Mouse (Mus musculus) heart, embryonic 12.5 days (tissue): ENCODE data around the gene Lcn8. TPM values are rescaled to one million over a fixed set of nuclear protein-coding genes. Genes with fewer than 3 reads are reported as not detected.
"Not testable (repeated sequence)": the region's sequence is repeated elsewhere in the genome, so short reads cannot be mapped to it uniquely, and the experiment has no call there.

ENCODE experiments used
- ATAC-seq: fragments of 200-750 bp; cut with Nextera tagmentation; 2 replicates; pipeline ENCODE4 v1.8.0; 2017; ENCODE audit warnings: moderate TSS enrichment, moderate library complexity; ENCODE audit not compliant: insufficient number of reproducible peaks, low FRiP score
- H3K27ac ChIP-seq: fragments of 300-500 bp; sonication (generic); 2 replicates; pipeline ENCODE4 v1.5.1; 2016; ENCODE audit warnings: mild to moderate bottlenecking, moderate library complexity; ENCODE audit not compliant: poor library complexity, severe bottlenecking
- H3K27me3 ChIP-seq: fragments of 300-500 bp; sonication (generic); replicated peaks from 2 replicates; pipeline ENCODE4 v1.6.1; 2016; ENCODE audit warnings: mild to moderate bottlenecking, moderate library complexity
- H3K36me3 ChIP-seq: fragments of 300-500 bp; sonication (generic); 2 replicates; pipeline ENCODE4 v1.6.1; 2016; ENCODE audit warnings: mild to moderate bottlenecking, moderate library complexity
- H3K4me1 ChIP-seq: fragments of 300-500 bp; sonication (generic); replicated peaks from 2 replicates; pipeline ENCODE4 v1.6.1; 2016; ENCODE audit warnings: mild to moderate bottlenecking
- H3K4me2 ChIP-seq: fragments of 300-500 bp; sonication (generic); 2 replicates; pipeline ENCODE4 v1.6.1; 2016; ENCODE audit warnings: mild to moderate bottlenecking, moderate library complexity
- H3K4me3 ChIP-seq: fragments of 300-500 bp; sonication (generic); 2 replicates; pipeline ENCODE4 v1.5.1; 2016; ENCODE audit warnings: mild to moderate bottlenecking
- H3K9ac ChIP-seq: fragments of 300-500 bp; sonication (generic); 2 replicates; pipeline ENCODE4 v1.6.1; 2016; ENCODE audit warnings: mild to moderate bottlenecking, moderate library complexity
- H3K9me3 ChIP-seq: fragments of 300-500 bp; sonication (generic); replicated peaks from 2 replicates; pipeline ENCODE4 v1.6.1; 2016; ENCODE audit warnings: mild to moderate bottlenecking, moderate library complexity
- whole genome bisulfite sequencing: fragments of 180-500 bp; shearing (Covaris S2); methylation state at CpG from one replicate; pipeline ENCODE4 v1.1.7; 2016; 5-methylcytosine and 5-hydroxymethylcytosine counted together
- polyA plus RNA-seq: library from polyadenylated mRNA; unstranded; fragments of >200 nt; fragmentation: Nextera tagmentation; extraction: Ambion mirVana; gene quantifications from 2 replicates; pipeline ENCODE4 v1.2.1, GENCODE M21; 2016

Gene Lcn8
- polyA plus RNA-seq, 1 experiment from 2014 or later, result not detected

GRCm38 (mm10) chr2:25666516-25666915, 13.6 kb downstream of the Lcn8 start:
- H3K27ac ChIP-seq, result no peak overlapping the region
- no peaks in the 10 kb centered on the region for H3K9me3 ChIP-seq
- WGBS, result 53% methylated on average over 1 of the region's 1 CpGs
- no peak overlapping the region for H3K4me2 ChIP-seq
- H3K27me3 ChIP-seq, result no peaks in the 10 kb centered on the region
- H3K9ac ChIP-seq, result no peak overlapping the region
- H3K4me3 ChIP-seq, result no peak overlapping the region
- H3K4me1 ChIP-seq, result no peaks in the 10 kb centered on the region
- no peak for ATAC-seq
- H3K36me3 ChIP-seq, result no peaks in the 10 kb centered on the region

GRCm38 (mm10) chr2:25676486-25676885, 23.6 kb downstream of the Lcn8 start, which contains the start of gene Lcn6:
TSS of gene Lcn6 (plus strand) at chr2:25676786.
- no peaks in the 10 kb centered on the region for H3K9me3 ChIP-seq
- no peaks in the 10 kb centered on the region for H3K36me3 ChIP-seq
- H3K9ac ChIP-seq, result no peak within 1 kb of the TSS
- no peaks in the 10 kb centered on the region for H3K4me1 ChIP-seq
- no peaks in the 10 kb centered on the region; the same call in 1 of the 2 replicates for H3K27me3 ChIP-seq
- no peak within 1 kb of the TSS for H3K27ac ChIP-seq
- H3K4me2 ChIP-seq, result no peak within 1 kb of the TSS
- H3K4me3 ChIP-seq, result no peak within 1 kb of the TSS
- no peak for ATAC-seq
- 80% methylated on average over 3 of the region's 3 CpGs for WGBS

GRCm38 (mm10) chr2:25679559-25679958, 26.6 kb downstream of the Lcn8 start:
- no peaks in the 10 kb centered on the region for H3K9me3 ChIP-seq
- H3K4me1 ChIP-seq, result no peaks in the 10 kb centered on the region
- H3K4me2 ChIP-seq, result no peak overlapping the region
- H3K27ac ChIP-seq, result no peak overlapping the region
- H3K4me3 ChIP-seq, result no peak overlapping the region
- no peaks in the 10 kb centered on the region for H3K36me3 ChIP-seq
- H3K9ac ChIP-seq, result no peak overlapping the region
- ATAC-seq, result no peak
- H3K27me3 ChIP-seq, result peaks cover 12% of the 10 kb centered on the region
- WGBS, result 69% methylated on average over 6 of the region's 6 CpGs

DNA sequence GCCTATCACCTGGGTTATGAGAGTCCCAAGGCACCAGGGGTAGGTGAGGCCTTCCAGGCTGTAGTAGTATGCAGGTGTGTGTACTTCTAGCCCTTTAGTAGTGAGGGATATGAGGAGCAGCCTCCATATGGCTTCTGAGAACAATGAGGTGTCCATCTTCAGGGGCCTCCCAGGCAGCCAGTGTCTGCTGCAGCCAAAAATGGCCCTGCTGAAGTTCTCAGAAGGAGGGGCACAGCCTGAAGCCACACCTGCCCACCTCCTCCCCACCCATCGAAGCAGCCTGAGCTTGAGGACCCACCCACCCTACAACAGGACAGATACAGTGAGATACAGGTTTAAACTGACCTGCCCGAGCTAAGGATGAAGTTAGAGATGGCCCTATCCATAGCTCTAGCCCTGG, 29.5 kb downstream of the Lcn8 start, which contains the start of gene Lcn10:
Lcn10 (plus strand) TSS at position 301 of the 400 bp plus-strand sequence.
- Histone ChIP-seq H3K4me3 (no peak within 1 kb of the TSS), H3K27ac (no peak within 1 kb of the TSS), H3K9me3 (no peaks in the 10 kb centered on the region), H3K27me3 (peaks cover 18% of the 10 kb centered on the region), H3K4me2 (no peak within 1 kb of the TSS), H3K36me3 (no peaks in the 10 kb centered on the region), H3K9ac (no peak within 1 kb of the TSS), H3K4me1 (no peaks in the 10 kb centered on the region)
- 73% methylated on average over 2 of the region's 2 CpGs for WGBS
- no peak for ATAC-seq

GRCm38 (mm10) chr2:25686941-25687340, 34.0 kb downstream of the Lcn8 start:
- WGBS, result 47% methylated on average over 3 of the region's 4 CpGs
- H3K27ac ChIP-seq, result no peak overlapping the region
- H3K9me3 ChIP-seq, result no peaks in the 10 kb centered on the region
- no peaks in the 10 kb centered on the region for H3K36me3 ChIP-seq
- H3K9ac ChIP-seq, result no peak overlapping the region
- H3K27me3 ChIP-seq, result peaks cover 18% of the 10 kb centered on the region
- no peak for ATAC-seq
- H3K4me1 ChIP-seq, result no peaks in the 10 kb centered on the region
- H3K4me2 ChIP-seq, result no peak overlapping the region
- no peak overlapping the region for H3K4me3 ChIP-seq

DNA sequence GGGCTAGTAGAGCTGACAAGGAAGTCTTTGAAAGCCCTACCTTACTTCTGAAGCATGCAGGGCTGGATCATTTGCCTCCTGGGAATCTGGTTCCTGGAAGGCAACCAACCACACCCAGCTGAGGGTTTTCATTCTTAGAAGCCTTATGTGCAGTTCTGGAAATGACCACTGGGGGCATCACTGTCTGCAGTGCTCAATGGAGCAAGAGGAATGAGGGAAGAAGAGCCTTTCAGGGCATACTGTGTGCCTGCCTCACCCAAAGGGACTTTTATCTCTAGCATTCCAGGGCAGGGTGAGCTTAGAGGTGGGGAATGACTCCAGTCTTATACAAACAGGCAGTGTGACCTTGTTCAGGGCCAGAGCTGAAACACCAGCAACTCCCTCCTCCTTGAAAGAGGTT, 41.7 kb downstream of the Lcn8 start:
- no peak overlapping the region for H3K27ac ChIP-seq
- no peak overlapping the region for H3K9ac ChIP-seq
- no peaks in the 10 kb centered on the region for H3K9me3 ChIP-seq
- H3K4me1 ChIP-seq, result no peaks in the 10 kb centered on the region
- H3K4me2 ChIP-seq, result no peak overlapping the region
- no peak for ATAC-seq
- no peak overlapping the region for H3K4me3 ChIP-seq
- no peaks in the 10 kb centered on the region for H3K36me3 ChIP-seq
- H3K27me3 ChIP-seq, result 0 out of 2 replicates have a peak, but pooled peaks cover 6% of the 10 kb centered on the region

- WGBS, result 59% methylated on average over 4 of the region's 4 CpGs
- Histone ChIP-seq H3K9me3 (no peaks in the 10 kb centered on the region), H3K4me3 (no peak overlapping the region), H3K27me3 (0 out of 2 replicates have a peak, but pooled peaks cover 6% of the 10 kb centered on the region), H3K4me2 (no peak overlapping the region), H3K9ac (no peak overlapping the region), H3K36me3 (no peaks in the 10 kb centered on the region), H3K4me1 (no peaks in the 10 kb centered on the region), H3K27ac (no peak overlapping the region)
- ATAC-seq, result no peak
Observed at GRCm38 (mm10) chr2:25696951-25697350, 44.0 kb downstream of the Lcn8 start.

- no peaks in the 10 kb centered on the region for H3K27me3 ChIP-seq
- no peaks in the 10 kb centered on the region for H3K36me3 ChIP-seq
- H3K4me2 ChIP-seq, result no peak overlapping the region
- no peak overlapping the region for H3K27ac ChIP-seq
- 80% methylated on average over 2 of the region's 2 CpGs for WGBS
- no peak for ATAC-seq
- H3K9ac ChIP-seq, result no peak overlapping the region
- no peaks in the 10 kb centered on the region for H3K4me1 ChIP-seq
- no peaks in the 10 kb centered on the region for H3K9me3 ChIP-seq
- no peak overlapping the region for H3K4me3 ChIP-seq
Observed at GRCm38 (mm10) chr2:25698696-25699095, 45.8 kb downstream of the Lcn8 start.

DNA sequence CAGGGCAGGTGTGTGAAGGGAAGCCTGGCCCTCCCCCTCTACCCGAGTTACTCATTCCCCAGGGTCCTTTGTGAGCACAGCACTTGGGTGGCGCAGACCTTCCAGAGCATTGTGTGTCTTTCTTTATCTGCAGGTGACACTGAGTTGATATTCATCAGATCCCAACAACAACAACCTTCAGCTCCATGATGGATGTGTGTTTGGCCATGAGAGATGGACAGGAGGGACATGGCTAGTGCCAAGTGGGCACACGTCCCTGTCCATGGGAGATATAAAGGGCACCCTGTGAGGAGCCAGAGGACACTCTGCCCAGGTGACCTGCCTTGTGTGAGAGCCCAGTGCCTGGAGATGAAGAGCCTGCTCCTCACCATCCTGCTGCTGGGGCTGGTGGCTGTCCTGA, 46.8 kb downstream of the Lcn8 start, which contains the start of gene Obp2a:
Obp2a (plus strand) TSS at position 301 of the 400 bp plus-strand sequence.
- H3K9me3 ChIP-seq, H3K4me1 ChIP-seq, H3K9ac ChIP-seq, H3K4me3 ChIP-seq, H3K27me3 ChIP-seq, H3K4me2 ChIP-seq, ATAC-seq, H3K36me3 ChIP-seq, H3K27ac ChIP-seq: not testable (repeated sequence)
- 71% methylated on average over 3 of the region's 3 CpGs for WGBS

DNA sequence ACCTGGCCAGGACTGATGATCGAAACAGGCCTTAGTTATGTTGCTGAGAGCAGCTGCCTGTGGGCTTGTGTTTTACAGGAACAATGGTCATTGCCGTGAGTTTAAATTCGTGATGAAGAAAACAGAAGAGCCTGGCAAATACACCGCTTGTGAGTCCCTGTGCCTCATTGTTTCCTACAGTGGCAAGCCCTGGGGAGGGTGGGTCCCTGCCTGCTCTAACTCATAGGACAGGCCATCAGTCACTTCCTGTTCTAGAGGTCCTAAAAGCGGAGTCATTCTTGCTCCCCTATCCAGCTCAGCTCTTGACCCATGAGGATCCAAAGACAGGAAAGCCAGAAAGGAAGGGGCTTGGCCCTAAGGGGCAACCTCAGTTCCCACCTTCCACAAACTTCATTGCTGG, 48.1 kb downstream of the Lcn8 start:
- WGBS, result 68% methylated on average over 5 of the region's 5 CpGs
- H3K4me2 ChIP-seq, result no peak overlapping the region
- H3K4me1 ChIP-seq, result no peaks in the 10 kb centered on the region
- no peaks in the 10 kb centered on the region for H3K36me3 ChIP-seq
- no peaks in the 10 kb centered on the region for H3K27me3 ChIP-seq
- no peaks in the 10 kb centered on the region for H3K9me3 ChIP-seq
- no peak overlapping the region for H3K9ac ChIP-seq
- H3K27ac ChIP-seq, result no peak overlapping the region
- H3K4me3 ChIP-seq, result no peak overlapping the region
- ATAC-seq, result no peak

DNA sequence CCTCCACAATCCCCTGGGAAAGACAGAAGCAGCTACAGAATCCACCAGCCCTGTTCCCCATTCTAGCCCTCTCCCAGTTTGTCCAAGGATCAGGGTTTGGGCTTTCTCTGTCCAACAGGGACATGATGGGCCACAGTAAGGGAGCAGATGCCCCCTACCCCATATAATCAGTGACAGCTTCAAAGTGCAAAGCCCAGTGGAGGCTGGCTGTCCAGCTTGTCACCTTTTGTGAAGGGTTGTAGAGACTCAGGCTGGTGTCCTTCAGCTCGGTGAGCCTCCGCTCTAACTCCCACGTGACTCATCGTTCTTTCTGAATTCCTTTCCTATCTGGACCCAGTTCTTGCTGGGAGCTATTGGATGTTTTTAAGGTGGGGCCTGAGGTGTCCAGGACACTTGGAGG, 50.8 kb downstream of the Lcn8 start:
- 42% methylated on average over 4 of the region's 4 CpGs for WGBS

More for the DNA sequence above, 50.8 kb downstream of the Lcn8 start:
- H3K9me3 ChIP-seq, result no peaks in the 10 kb centered on the region
- H3K4me3 ChIP-seq, result no peak overlapping the region
- H3K27me3 ChIP-seq, result no peaks in the 10 kb centered on the region
- ATAC-seq, result no peak
- H3K9ac ChIP-seq, result no peak overlapping the region
- H3K27ac ChIP-seq, result no peak overlapping the region
- H3K36me3 ChIP-seq, result no peaks in the 10 kb centered on the region
- no peak overlapping the region for H3K4me2 ChIP-seq
- peaks cover 9% of the 10 kb centered on the region for H3K4me1 ChIP-seq
